Mouse (Mus musculus) lung, postnatal 25 days (tissue): Measurements from ENCODE around the gene Ghdc.
"Not testable (repeated sequence)": the region's sequence is repeated elsewhere in the genome, so short reads cannot be mapped to it uniquely, and the experiment has no call there.

Experiments used
- DNase-seq: peaks from one replicate; pipeline ENCODE4 v3.0.0; 2022; ENCODE audit warnings: low spot score

Ghdc gene

GRCm38 (mm10) chr11:100770646-100771408 is at the start of gene Ghdc:
Ghdc (minus strand) TSS chr11:100770957.
- peak; percentile 87 for DNase-seq

- no peak for DNase-seq
Measured at GRCm38 (mm10) chr11:100820047-100820446, 49.3 kb upstream of the Ghdc start.

GRCm38 (mm10) chr11:100819626-100820025 is 48.9 kb upstream of the Ghdc start:
- no peak for DNase-seq

GRCm38 (mm10) chr11:100819048-100819447 is 48.3 kb upstream of the Ghdc start:
- no peak for DNase-seq

GRCm38 (mm10) chr11:100818359-100819012 is 47.7 kb upstream of the Ghdc start:
- DNase-seq: no peak

- no peak for DNase-seq
Measured at GRCm38 (mm10) chr11:100817311-100817710, 46.6 kb upstream of the Ghdc start.

GRCm38 (mm10) chr11:100816801-100817200 is 46.0 kb upstream of the Ghdc start:
- DNase-seq: no peak

GRCm38 (mm10) chr11:100816342-100816741 is 45.6 kb upstream of the Ghdc start:
- DNase-seq: no peak

- peak; percentile 83 for DNase-seq
Measured at GRCm38 (mm10) chr11:100814498-100814897, 43.7 kb upstream of the Ghdc start.

- no peak for DNase-seq
Measured at GRCm38 (mm10) chr11:100811132-100811531, 40.4 kb upstream of the Ghdc start.

GRCm38 (mm10) chr11:100810516-100810915 is 39.8 kb upstream of the Ghdc start:
- DNase-seq: no peak

GRCm38 (mm10) chr11:100806380-100807305 is 35.9 kb upstream of the Ghdc start:
- no peak for DNase-seq

- no peak for DNase-seq
Measured at GRCm38 (mm10) chr11:100805535-100805934, 34.8 kb upstream of the Ghdc start.

- DNase-seq: no peak
Measured at GRCm38 (mm10) chr11:100804409-100804808, 33.7 kb upstream of the Ghdc start.

- DNase-seq: no peak
Measured at GRCm38 (mm10) chr11:100799426-100799825, 28.7 kb upstream of the Ghdc start.

- DNase-seq: no peak
Measured at GRCm38 (mm10) chr11:100796585-100796984, 25.8 kb upstream of the Ghdc start.

GRCm38 (mm10) chr11:100795386-100795785 is 24.6 kb upstream of the Ghdc start:
- DNase-seq: no peak

- peak; percentile 55 for DNase-seq
Measured at GRCm38 (mm10) chr11:100791457-100792049, 20.8 kb upstream of the Ghdc start.

- DNase-seq: not testable (repeated sequence)
Measured at GRCm38 (mm10) chr11:100790644-100791043, 19.9 kb upstream of the Ghdc start.

GRCm38 (mm10) chr11:100789702-100790101 is 18.9 kb upstream of the Ghdc start:
- DNase-seq: no peak

- no peak for DNase-seq
Measured at GRCm38 (mm10) chr11:100785774-100786173, 15.0 kb upstream of the Ghdc start.

GRCm38 (mm10) chr11:100784286-100784685 is 13.5 kb upstream of the Ghdc start:
- no peak for DNase-seq
